Mouse (Mus musculus): ENCODE data around the gene Bank1. TPM values are rescaled to one million over a fixed set of nuclear protein-coding genes. Genes with fewer than 3 reads are reported as not detected.

The Bank1 gene
- polyA plus RNA-seq, 1 experiment from 2014 or later, result 0.18 TPM

DNA sequence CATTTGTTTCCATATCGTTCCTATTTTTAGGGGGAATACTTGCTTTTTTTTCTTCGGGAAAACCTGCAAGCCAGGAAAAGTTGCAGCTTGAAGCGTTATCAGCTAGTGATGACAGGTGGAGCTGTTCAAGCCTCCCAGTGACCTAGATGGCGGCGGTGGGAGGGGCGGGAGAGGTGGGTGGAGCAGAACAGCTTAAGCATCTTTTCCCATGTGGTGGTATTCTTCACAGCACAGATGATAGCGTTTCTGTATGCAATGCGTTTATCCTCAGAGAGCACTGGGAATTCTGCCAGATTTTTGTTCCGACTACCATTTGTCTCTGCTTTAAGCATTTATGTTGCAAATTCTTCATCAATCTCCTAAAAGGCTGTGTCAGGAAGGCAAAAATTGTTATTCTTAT lies 318.0 kb downstream of the Bank1 start:
- Histone ChIP-seq H3K36me3 (no peaks in the 10 kb centered on the region), H3K9me3 (no peaks in the 10 kb centered on the region), H3K27ac (no peak overlapping the region), H3K4me1 (replicated peaks) (0 out of 2 replicates have a peak, but pooled peaks cover 9% of the 10 kb centered on the region), H3K4me3 (no peak overlapping the region), H3K27me3 (ENCODE audit: insufficient read depth, poor library complexity, severe bottlenecking) (no peaks in the 10 kb centered on the region)
- no peak for DNase-seq (ENCODE audit: low spot score)
- WGBS, result 45% methylated on average over 9 of the region's 9 CpGs

DNA sequence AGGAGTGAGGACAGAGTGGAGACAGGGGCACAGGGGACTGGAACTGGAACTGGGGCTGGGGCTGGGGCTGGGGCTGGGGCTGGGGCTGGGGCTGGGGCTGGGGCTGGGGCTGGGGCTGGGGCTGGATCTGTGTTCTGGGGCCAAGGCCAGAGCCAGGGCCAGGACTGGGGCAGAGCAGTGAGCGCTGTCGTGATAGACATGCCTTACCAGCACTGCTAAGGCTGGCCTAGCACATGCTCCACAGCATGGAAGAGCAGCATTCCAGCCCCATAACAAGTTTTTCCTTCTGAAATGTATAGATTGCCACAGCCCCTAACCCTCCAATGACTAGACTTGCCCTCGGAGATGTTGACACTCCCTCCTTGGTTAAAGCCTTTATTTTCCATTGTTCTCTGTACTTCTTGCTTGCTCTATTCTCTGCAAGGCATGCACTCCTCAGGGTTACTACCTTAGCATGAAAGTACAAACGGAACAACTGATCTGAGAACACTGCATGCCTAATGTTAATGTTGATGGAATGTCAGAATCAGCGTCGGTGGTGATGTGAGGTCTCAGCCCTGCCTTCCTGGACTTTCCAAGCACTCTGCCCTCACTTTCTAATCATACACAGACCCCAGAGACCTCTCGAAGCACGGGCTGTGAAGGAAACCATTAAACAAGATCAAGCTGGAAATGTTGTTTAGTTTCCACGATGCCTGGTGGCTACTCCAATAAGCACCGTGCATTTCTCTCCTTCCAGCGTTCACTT lies 318.6 kb downstream of the Bank1 start:
- no peaks in the 10 kb centered on the region for H3K36me3 ChIP-seq
- 68% methylated on average over 11 of the region's 11 CpGs for WGBS
- H3K27me3 ChIP-seq (ENCODE audit: insufficient read depth, poor library complexity, severe bottlenecking), result no peaks in the 10 kb centered on the region
- peak overlapping the region; percentile 50; the same call in 1 of the 2 replicates for H3K27ac ChIP-seq
- H3K4me3 ChIP-seq, result no peak overlapping the region
- no peak for DNase-seq (ENCODE audit: low spot score)
- no peaks in the 10 kb centered on the region for H3K9me3 ChIP-seq
- H3K4me1 ChIP-seq (replicated peaks), result 0 out of 2 replicates have a peak, but pooled peaks cover 9% of the 10 kb centered on the region
